Mouse (Mus musculus) natural killer cell, adult 2 months (primary cell): ENCODE data around the gene Irx5.

ENCODE experiments used
- DNase-seq, 2 experiments: peaks; one replicate each; pipeline ENCODE4 v3.0.0; 2022; ENCODE audit warnings: low spot score in 2 of 2

The Irx5 gene

DNA sequence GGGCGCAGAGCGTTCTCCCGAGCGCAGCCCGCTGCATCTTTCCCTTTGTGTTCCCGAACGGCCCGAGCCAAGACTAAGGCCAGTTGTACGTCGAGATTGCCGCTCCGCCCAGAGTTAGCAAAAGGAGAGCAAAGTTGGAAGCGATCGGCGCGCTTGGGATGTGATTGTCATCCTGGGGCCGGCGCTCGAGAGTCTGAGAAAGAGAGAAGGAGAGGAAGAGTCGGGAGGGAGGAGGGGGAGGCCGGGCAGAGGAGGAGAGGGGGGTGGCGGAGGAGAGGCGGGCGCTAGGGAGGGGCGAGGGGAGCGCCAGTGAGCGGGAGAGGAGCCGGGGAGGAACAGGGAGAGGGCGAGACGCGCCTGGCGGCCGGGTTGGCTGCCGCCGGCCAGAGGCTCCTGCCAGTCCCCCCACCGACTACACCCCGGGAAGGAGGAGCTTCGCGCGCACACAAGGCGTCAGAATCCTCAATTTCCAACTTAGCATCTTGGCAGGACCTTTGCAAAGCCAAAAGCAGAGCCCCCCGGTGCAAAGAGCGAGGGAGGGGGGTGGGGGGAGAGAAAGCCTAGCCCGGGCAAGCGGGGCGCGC, at the start of gene Irx5:
Gene Irx5 (plus strand): TSS at position 228 of the 584 bp plus-strand sequence.
- no peak for DNase-seq

DNA sequence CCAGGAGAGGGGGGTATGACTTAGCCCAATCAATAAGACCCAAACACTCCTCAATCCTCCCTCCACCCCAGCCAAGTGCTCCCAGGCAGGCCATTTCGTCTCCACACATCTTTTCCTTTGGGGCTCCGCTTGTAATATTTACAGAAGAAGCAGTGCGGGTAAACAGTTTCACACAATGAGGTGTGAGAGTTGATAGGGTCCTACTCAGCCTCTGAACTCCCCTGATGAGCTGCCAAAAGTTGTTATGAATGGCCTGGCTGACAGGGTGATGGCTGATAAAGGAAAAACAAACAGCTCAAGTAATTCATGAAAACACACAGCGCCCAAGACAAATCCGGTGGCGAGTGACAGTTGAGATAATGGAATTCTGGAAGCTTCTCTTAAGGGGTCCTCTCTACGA, 45.2 kb upstream of the Irx5 start:
- no peak for DNase-seq

DNA sequence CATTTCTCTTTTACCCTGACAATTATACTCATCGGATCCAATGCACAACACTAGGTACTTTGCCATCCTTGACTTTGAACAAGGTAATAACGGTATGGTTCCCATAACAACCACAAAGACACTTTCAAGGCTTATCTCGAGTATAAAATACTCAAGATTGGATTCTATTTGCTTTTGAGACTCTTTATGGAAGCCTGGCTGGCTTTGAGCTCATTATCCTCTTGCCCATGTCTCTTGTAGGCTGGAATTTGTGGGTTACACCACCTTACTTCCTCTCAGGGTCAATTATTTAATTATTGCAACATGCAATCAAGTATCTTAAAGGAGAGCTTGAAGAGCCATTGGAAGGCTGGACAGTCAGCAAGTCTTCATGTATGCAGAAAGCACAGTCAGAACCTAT, 43.7 kb upstream of the Irx5 start:
- DNase-seq = no peak

DNA sequence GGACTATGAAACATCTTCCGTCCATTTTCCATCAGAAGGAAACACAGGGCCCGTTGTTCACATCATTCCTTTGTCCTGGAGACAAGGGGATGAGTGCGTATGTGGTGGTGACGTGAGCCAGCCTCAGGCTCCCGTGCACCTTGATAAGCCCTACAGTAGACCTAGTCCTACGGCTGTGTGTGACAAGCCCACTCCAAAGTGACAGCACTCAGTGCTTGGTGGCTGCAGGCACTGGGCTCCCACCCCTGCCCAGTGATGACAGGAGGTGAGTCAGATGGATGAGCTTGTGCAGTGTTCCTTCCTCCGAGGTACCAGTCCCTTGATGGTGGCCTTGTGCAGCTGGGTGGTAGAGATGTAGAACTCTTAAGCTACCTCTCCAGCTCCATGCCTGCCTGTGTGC, 33.7 kb upstream of the Irx5 start:
- DNase-seq = no peak

DNA sequence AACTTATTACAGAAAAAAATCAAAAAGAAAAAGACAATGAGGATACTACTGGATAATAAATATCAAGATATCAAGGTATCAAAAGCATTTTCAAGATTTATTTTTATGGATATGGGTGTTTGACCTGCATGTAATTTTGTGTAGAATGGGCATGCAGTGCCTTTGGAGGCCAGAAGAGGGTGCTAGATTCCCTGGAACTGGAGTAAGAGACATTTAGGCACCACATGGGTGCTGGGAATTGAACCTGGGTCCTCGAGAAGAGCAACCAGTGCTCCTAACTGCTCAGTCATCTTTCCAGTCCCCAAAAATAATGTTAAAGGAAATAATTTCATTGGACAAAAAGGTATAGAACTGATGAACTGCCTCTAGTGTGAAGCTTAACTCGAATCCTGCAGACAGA, 30.2 kb upstream of the Irx5 start:
- DNase-seq = no peak

DNA sequence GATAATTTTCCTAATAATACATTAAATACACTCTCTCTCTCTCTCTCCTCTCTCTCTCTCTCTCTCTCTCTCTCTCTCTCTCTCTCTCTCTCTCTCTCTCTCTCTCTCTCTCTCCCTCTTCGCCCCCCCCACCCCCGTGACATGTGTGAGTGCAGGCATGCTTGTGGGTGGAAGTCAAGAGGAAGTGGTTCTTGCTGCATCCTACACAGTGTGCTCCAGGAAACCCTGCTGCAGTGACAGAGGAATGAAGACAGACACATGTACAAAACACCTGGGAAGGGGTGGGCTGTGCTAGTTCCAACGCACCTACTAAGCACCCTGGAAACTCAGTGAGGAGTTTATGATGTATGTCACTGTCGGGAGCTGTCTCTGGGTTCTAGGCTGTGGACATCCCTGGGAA, 28.2 kb upstream of the Irx5 start:
- no peak for DNase-seq

DNA sequence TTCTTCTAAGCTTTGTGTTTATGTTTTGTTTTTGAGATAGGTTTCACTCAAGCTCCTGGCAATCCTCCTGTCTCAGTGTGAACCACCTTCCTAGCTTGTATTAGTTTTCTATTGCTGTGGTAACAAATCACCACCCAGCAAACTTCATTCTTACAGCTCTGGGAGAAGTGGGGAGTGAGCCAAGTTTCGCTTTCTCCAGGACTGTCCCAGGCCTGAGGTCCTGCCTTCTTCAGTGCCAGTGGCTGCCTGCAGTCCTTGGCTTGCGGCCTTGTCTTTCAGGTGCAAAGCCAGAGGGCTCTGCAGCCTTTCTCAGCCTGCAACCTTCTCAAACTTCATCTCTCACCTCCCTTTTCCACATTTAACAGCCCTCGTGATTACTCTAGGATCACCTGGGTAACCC, 25.6 kb upstream of the Irx5 start:
- no peak for DNase-seq

DNA sequence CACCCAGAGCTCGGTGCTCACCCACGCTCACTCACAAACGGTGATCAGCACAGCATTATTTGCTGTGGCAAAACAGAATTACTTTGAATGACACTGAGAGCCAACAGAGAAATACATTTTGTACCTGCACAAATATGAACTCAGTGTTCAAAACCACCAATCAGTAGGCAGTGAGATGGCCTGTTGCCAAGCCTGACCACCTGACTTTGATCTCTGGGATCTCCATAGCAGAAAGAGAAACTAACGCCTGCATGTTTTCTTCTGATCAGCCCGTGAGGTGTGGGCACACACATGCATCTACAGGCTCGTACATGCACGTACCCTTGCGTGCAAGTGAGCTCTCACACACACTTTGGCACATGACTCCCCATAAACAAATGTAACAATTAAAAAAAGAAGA, 24.0 kb upstream of the Irx5 start:
- peak; percentile 36 to 53 for DNase-seq

DNA sequence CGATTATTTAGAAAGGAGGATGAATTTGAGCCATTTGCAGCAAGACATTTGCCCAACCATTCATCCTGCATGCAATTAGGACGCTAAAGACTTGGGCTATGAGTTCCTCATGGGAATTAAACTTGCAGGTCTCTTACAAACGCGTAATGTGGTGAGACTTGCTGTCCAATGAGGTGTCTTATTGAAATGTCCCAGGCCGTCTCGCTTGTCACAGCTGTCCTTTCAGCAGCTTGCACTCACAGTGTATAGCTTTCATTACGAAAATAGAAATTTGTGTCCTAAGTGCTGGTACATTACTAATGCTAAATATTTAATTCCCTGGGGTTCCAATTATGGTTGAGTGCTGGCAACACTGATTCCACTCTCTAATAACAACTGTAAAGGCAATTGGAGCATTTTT, 22.3 kb upstream of the Irx5 start:
- no peak for DNase-seq

DNA sequence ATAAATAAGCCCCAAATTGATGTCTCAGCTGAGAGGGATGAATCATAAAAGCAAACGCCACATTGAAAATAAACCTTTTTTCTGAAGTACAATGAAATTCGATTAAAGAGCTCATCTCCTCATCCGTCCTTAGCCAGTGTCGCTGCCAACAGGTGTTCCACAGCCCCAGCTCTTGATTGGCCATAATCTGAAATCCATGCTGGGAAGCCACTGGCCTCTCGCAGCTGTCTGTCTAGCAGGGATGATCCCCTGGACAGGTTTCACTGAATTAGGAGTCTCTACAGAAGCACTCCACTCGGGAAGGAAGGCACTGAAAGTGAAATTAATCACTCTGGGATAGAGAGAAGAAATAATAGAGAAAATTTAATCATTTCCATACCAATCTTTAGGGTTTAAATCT, 21.4 kb upstream of the Irx5 start:
- DNase-seq = no peak

DNA sequence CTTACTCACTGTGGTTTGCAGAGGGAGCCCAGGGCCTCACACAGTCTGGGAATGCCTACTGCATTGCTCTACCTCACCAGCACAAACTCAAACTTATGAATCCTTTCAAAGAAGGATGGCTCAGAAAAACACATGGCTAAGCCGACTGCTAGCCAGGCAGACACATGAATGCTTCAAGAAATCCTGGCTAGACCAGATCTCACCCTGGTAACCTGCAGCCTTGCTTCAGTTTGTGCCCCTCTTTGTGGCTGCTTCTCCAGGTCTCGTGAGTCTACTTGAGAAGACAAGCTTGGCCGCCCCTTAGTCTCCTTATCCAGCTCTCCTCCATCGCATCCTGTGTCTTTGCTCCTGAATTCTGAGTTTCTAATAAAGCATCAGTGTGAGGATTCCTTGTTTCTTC, 13.9 kb upstream of the Irx5 start:
- no peak for DNase-seq

DNA sequence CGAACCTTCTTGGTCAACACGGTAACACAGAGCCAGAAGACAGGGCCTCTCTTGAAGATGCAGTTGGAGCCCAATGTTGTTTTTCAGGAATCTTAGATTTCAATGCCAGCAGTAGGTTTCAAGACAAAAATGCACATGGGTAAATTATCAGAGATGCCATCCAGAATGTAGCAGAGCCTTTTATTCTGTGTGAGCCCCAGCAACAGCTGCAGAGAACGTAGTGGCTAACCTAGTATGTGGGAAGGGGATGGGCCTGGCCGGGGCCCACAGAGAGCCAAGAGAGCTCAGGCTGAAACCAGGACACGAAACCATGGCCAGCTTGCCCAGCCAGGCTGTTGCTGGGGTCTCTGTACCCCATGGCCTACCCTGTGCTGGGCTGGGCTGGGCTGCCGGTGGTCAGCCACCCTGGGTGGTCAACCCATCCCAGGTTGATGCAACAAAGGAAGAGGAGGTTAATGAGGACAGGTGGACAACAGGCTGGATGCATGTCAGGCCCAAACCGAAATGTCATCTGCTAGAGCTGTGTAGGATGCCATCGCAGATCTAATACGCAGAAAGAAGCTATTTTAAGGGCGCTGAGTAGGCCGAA, 7.4 kb upstream of the Irx5 start:
- DNase-seq = no peak

DNA sequence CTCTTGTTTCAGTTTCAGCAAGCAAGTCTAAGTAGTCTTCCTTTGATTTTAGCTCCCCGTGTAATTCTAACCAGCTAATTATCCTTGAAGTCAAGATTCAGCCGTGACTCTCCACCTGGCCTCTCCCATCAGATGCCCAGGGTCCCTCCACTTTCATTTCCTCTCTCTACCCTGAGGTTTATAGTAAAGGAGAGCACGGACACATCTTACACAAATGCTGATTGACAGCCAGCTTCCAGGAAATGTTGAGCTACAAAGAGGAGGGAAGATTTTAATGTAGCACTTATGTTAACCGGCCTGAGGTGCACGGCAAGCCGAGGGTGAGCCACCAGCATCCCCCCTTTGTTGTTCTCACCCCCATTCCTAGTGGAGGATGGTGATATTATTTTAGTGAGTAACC, 4.0 kb upstream of the Irx5 start:
- no peak for DNase-seq

DNA sequence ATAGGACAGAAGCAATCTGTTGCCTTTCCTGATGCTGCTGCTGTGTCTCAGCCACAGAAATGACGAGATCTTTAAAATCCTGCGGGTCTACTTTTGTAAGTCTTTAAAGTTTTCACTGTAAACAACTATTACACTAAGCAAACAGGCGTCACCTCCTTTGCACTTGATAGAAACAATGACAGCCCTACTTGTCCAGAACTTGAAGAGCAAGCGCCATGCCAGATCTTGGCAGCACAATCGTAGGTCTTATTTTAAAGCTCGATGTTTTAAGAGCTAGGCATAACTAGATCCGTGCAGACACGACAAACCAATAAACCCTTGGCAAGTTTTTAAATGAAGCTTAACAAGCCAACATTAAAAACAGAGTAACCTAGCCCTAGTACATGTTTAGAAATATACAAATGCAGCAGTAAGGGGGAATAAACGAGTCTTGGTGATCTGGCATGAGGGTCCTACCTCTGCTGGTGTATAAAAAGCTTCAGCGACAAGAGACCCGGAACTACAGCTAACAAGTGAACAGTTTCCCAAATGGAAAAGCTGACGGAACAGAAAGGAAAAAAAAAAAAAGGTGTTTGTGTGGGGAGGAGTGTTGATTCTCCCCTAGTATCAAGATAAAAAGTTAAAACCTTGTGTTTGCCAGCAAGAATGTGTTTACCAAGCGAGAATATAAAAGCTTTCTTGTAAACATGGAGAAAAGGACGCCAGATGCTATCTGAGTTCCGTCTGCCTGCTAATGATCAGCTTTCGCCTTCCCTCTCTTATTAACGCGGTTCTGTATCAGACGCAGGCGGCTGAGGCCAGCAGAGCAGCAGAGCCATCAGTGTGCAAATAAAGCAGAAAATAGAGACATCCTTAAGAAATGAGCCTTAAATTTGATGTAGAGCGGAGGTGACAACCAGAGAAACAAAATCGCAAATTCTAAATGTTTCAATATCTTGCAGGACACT, 2.6 kb upstream of the Irx5 start:
- no peak for DNase-seq

DNA sequence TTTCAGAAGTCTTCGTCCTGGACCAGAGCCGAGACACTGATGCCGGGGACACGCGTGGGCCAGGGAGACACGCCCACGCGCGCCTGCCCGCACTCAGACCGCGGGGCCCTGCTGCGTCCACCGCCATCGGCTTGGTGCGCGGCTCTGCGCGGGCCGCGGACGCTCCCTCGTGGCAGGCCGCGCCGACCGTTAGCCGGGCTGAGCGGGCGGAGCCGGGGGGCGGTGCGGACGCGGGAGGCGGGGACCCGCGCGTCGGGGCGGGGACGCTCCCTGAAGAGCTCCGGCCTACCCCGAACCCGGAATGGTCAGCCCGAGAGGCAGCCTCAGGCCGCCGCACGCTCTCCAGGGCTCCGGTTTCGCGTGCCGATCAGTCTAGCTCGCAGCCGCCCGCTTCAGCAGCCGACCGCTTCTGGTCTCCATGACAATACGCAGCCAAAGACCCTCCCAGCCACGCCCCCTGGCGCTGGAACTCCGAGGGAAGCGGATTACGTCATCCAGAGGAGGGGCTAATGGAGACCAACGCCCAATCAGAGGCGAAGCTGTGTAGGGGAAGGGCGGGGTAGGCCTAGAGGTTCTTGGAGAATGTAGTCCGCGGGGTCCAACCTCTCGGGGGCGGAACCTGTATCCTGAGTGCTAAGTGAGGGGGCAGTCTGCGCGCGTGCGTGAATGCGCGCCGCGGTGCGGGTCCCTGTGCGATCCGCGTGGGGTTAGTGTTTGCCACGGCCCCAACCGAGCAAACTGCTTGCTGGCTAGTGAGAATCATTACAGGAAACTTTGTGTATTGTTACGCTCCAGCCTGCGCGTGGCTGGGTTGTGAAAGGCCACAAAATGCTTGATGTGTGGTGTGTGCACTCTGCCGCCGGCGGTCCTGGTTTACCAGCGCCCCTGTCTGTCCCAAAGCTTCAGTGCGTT, 1.5 kb upstream of the Irx5 start:
- peak; percentile 91 to 93 for DNase-seq

DNA sequence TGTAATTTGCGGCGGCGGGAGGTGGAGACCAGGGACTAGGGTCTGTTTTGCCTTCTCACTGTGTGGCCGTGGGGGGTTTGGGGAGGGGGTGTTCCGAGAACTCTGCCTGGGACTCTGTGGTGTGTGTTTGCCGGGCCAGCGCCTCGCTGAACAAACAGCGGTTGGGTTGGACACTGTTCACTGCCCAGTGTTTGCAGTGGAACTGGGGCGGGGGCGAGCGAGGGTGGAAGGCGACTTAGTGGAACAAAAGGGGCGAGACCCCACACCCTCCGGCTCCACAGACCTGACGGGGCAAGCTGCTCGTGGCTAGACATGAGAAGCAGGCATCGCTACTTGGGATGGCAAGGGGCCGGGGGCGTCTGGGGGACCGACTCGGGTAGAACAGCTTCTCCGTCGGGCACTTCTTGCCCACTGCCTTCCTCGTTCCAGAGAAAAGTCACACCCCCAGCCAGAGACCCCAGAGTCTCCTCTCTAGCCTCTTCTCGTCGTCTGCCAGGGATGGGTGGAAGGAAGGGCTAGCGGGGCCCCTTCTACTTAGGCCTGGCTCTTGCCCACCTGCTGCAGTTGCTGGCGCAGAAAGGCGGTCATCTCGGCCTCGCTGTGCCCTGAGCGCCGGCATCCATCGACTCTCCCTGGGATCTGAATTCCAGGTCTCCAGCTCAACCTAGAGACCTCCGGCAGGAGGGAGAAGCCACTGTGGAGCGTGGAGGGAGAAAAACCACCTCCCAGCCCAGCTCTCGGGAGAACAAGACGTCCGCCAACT, 631 bp upstream of the Irx5 start:
- DNase-seq = no peak

DNA sequence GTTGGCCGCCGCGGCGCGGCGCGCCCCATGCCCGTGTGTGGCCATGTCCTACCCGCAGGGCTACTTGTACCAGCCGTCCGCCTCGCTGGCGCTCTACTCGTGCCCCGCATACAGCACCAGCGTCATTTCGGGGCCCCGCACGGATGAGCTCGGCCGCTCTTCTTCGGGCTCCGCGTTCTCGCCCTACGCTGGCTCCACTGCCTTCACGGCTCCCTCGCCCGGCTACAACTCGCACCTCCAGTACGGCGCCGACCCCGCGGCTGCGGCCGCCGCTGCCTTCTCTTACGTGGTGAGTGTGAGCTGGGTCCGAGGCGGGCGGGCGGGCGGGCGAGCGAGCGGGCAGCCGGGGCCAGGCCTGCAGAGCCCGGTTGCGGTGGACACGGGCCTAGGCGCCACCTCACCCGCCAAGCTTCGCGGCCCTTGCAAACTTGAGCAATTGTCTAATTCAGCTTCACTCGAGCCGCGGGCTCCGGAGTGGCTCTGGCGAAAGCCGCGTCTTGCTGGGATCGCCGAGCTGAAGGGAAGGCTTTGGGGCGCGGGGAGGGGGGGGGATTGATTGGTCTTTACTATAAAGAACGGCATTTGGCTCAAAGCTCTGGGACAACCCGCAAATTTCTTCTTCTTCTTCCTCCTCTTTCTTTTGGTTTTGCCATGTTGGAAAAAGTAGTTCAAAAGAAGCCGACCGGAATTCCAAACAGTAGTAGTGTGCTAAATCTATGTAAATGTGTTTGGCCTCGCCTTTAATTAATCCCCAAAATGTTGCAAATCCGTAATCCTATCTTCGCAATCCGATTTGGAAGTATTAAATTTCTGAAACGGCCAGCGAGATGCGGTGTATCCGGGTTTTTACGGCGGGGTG, 945 bp downstream of the Irx5 start:
- DNase-seq = no peak

DNA sequence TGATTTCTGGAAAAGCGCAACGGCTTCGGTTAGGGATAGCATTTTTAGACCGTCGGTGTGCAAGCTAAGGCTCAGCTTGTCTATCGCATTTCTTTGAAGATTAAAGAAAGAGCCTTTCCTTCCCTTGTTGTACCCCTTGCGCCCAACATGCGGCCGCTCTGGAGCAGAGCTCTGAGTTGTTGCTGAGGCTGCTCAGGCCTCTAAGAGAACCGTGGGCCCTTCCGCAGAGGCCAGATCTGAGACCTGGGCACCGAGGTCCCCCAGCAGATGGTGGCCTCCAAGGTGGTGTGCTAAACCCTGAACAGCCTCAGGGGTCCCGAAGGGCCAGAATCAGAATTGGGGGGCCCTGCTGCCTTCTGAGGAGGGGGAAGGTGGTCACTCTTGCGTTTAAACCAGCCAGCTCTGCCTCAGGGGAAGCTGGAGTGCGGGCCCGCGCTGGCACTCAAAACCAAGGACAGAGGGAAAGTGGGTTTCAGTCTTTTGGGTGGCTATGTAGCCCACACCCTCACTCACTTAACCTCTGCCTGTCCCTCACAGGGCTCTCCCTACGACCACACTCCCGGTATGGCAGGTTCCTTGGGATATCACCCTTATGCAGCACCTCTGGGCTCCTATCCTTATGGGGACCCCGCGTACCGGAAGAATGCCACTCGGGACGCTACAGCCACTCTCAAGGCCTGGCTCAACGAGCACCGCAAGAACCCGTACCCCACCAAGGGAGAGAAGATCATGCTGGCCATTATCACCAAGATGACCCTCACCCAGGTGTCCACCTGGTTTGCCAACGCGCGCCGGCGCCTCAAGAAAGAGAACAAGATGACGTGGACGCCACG, 1.8 kb downstream of the Irx5 start:
- no peak for DNase-seq

DNA sequence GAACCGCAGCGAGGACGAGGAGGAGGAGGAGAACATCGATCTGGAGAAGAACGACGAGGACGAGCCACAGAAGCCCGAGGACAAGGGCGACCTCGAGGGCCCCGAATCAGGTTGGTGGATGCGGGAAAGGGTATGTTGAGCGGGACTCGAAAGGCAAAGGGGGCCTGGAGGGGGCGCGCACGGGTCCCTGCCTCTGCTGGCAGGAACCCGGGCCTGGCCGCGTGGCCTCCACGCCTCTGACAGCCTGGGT, 2.3 kb downstream of the Irx5 start:
- DNase-seq = no peak
